Mouse (Mus musculus) liver, postnatal 0 days (tissue): ENCODE results near the gene Slc6a9.

Source experiments
- CTCF ChIP-seq: sonication (generic); IDR thresholded peaks from 2 replicates; pipeline ENCODE4 v1.5.1; 2016; ENCODE audit warnings: antibody characterized with exemption, low read depth
- EP300 ChIP-seq: IDR thresholded peaks from 2 replicates; pipeline ENCODE4 v1.6.1; 2016; ENCODE audit warnings: antibody characterized with exemption, low read depth, mild to moderate bottlenecking

DNA sequence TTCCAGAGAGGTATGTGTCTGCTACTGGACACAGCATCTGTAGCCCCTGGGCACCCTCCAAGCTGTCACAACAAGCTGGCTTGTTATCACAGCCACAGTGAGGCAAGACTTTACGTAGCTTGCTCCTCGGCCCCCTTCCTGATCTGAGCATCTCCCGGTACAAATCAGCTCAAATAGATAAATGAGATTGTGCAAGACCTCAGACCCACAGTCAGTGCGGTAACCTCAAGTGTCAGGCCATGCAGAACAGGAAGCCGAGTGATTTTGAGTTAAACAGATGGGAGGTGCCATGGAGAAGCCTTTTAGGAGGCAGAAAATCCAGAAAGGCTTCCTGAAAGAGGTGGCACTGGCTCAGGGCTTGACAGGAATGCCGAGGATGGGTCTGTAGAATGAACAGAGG lies 32.7 kb downstream of the Slc6a9 start:
- TF ChIP-seq CTCF (no peak), EP300 (no peak)
